In genomic region chr3:146405213-146406006, GRCm38 (mm10) we compare ENCODE assay signal across 8 mouse cellular contexts. TPM values are rescaled to one million over a fixed set of nuclear protein-coding genes. Genes with fewer than 3 reads are reported as not detected.
DNase-seq lines count a peak whose midpoint lies in the region; ATAC-seq and TF ChIP-seq lines count a peak whose summit lies in the region.

No protein-coding gene starts in this region.

- peaks cover 22% of the 10 kb centered on the region for H3K79me2 ChIP-seq in liver, adult 2 months (ENCODE audit: control insufficient read depth, insufficient read depth, low read length)

- 23% methylated on average over 18 of the region's 18 CpGs for WGBS in forebrain, embryonic 10.5 days
- 61% methylated on average over 18 of the region's 18 CpGs for WGBS in liver, adult 2 months
- 25% methylated on average over 18 of the region's 18 CpGs for WGBS in stomach, postnatal 0 days

- peak; percentile 79 for DNase-seq in heart, adult 11 months
- DNase-seq in heart, adult 9 months (ENCODE audit: low spot score in 2 of 2), result no peak
- DNase-seq in forebrain, embryonic 10.5 days (ENCODE audit: extremely low spot score, low spot score), result peak; percentile 35
- no peak for DNase-seq in liver, adult 2 months (ENCODE audit: extremely low read depth, low read depth, low spot score)
- DNase-seq in stomach, postnatal 0 days (ENCODE audit: low spot score), result no peak
- no peak for DNase-seq in right cerebral cortex, postnatal 25 days

- TF ChIP-seq EP300 in stomach, postnatal 0 days (optimal IDR thresholded peaks at IDR 0.05), result no peak

- peak overlapping the region; percentile 88 for H3K4me2 ChIP-seq in stomach, postnatal 0 days (replicated peaks; ENCODE audit: low read depth)

- 0 out of 2 replicates have a peak, but pooled peaks cover 9% of the 10 kb centered on the region for H3K27me3 ChIP-seq in E14TG2a.4 (ENCODE audit: insufficient read depth, low read length)
- H3K27me3 ChIP-seq in forebrain, embryonic 10.5 days (ENCODE audit: poor library complexity, severe bottlenecking), result no peaks in the 10 kb centered on the region
- H3K27me3 ChIP-seq in liver, adult 2 months (ENCODE audit: control insufficient read depth, insufficient read depth, low read length), result no peaks in the 10 kb centered on the region
- no peaks in the 10 kb centered on the region for H3K27me3 ChIP-seq in stomach, postnatal 0 days (ENCODE audit: control insufficient read depth, insufficient read depth, low read length)

- ATAC-seq in stomach, postnatal 0 days (ENCODE audit: low FRiP score, low TSS enrichment), result no peak
- no peak for ATAC-seq in CD4-positive, CD25-positive, alpha-beta regulatory T cell, adult 4 months

- H3K4me1 ChIP-seq in E14TG2a.4 (replicated peaks; ENCODE audit: low read depth, low read length), result peaks cover 70% of the 10 kb centered on the region
- peaks cover 42% of the 10 kb centered on the region for H3K4me1 ChIP-seq in forebrain, embryonic 10.5 days
- no peaks in the 10 kb centered on the region for H3K4me1 ChIP-seq in liver, adult 2 months (ENCODE audit: control insufficient read depth, insufficient read depth, low read length)
- 0 out of 2 replicates have a peak, but pooled peaks cover 3% of the 10 kb centered on the region for H3K4me1 ChIP-seq in stomach, postnatal 0 days (replicated peaks; ENCODE audit: control insufficient read depth, insufficient read depth)

- peaks cover 17% of the 10 kb centered on the region for H3K9me3 ChIP-seq in E14TG2a.4 (ENCODE audit: low read length)
- H3K9me3 ChIP-seq in forebrain, embryonic 10.5 days, result peaks cover 14% of the 10 kb centered on the region; the same call in 1 of the 2 replicates
- no peaks in the 10 kb centered on the region for H3K9me3 ChIP-seq in stomach, postnatal 0 days (ENCODE audit: control insufficient read depth, low read length)

- H3K36me3 ChIP-seq in E14TG2a.4 (ENCODE audit: insufficient read depth, low read length), result peaks cover 5% of the 10 kb centered on the region; the same call in 1 of the 2 replicates
- peaks cover 25% of the 10 kb centered on the region for H3K36me3 ChIP-seq in forebrain, embryonic 10.5 days (replicated peaks)
- no peaks in the 10 kb centered on the region for H3K36me3 ChIP-seq in liver, adult 2 months (ENCODE audit: control insufficient read depth, insufficient read depth, low read length)
- H3K36me3 ChIP-seq in stomach, postnatal 0 days (ENCODE audit: control insufficient read depth, insufficient read depth, low read length), result no peaks in the 10 kb centered on the region

- peak overlapping the region; percentile 96 for H3K27ac ChIP-seq in forebrain, embryonic 10.5 days
- H3K27ac ChIP-seq in liver, adult 2 months (replicated peaks; ENCODE audit: insufficient read depth, low read depth, low read length), result no peak overlapping the region
- H3K27ac ChIP-seq in stomach, postnatal 0 days (replicated peaks), result peak overlapping the region; percentile 83; the same call in 1 of the 2 replicates

- TF ChIP-seq POLR2A in liver, adult 2 months (IDR thresholded peaks at IDR 0.05; ENCODE audit: extremely low read depth, insufficient read depth, low read length), result no peak

- peak overlapping the region; percentile 95; the same call in 1 of the 2 replicates for H3K9ac ChIP-seq in liver, adult 2 months (ENCODE audit: low read depth, low read length)
- peak overlapping the region; percentile 85 for H3K9ac ChIP-seq in stomach, postnatal 0 days (ENCODE audit: low read length)

- no peak for TF ChIP-seq CTCF in E14TG2a.4 (conservative IDR thresholded peaks at IDR 0.05; ENCODE audit: low read length)
- TF ChIP-seq CTCF in liver, adult 2 months (IDR thresholded peaks at IDR 0.05; ENCODE audit: low read depth, low read length), result no peak
- no peak for TF ChIP-seq CTCF in stomach, postnatal 0 days (IDR thresholded peaks at IDR 0.05; ENCODE audit: low read depth)

- H3K4me3 ChIP-seq in E14TG2a.4 (replicated peaks; ENCODE audit: low read length), result peak overlapping the region; percentile 95
- peak overlapping the region; percentile 97 for H3K4me3 ChIP-seq in forebrain, embryonic 10.5 days
- H3K4me3 ChIP-seq in liver, adult 2 months (ENCODE audit: insufficient read depth, low read depth, low read length), result peak overlapping the region; percentile 97
- peak overlapping the region; percentile 86 for H3K4me3 ChIP-seq in stomach, postnatal 0 days (ENCODE audit: low read depth, low read length)

RNA-seq across cellular contexts. Expression of gene Ssx2ip, which starts 1.0 kb away (rescaled TPM):
- polyA plus RNA-seq in forebrain, embryonic 10.5 days (2016; fragmentation: Nextera tagmentation; extraction: Ambion mirVana), result 39.0 and 41.5 TPM in 2 replicates
- total RNA-seq in liver, adult 2 months (2014; rRNA removed), result 6.2 and 6.4 TPM in 2 replicates
- polyA plus RNA-seq in liver, adult 2 months (2012; rRNA removed), result 1.7 and 2.4 TPM in 2 replicates
- polyA plus RNA-seq in stomach, postnatal 0 days (2015; fragmentation: Nextera tagmentation; extraction: Ambion mirVana), result 12.9 and 14.1 TPM in 2 replicates
- polyA plus RNA-seq in CD4-positive, CD25-positive, alpha-beta regulatory T cell, adult 4 months (2017; shearing (Covaris generic)), result 1 to 10 TPM in 1 of 2 experiments, under 1 TPM in 1; 0.62 to 1.1 TPM

RNA-seq across cellular contexts. Expression of gene Ctbs, which starts 44.2 kb away (rescaled TPM):
- 4.5 and 6.1 TPM in 2 replicates for polyA plus RNA-seq in forebrain, embryonic 10.5 days (2016; fragmentation: Nextera tagmentation; extraction: Ambion mirVana)
- 19.5 and 20.0 TPM in 2 replicates for total RNA-seq in liver, adult 2 months (2014; rRNA removed)
- polyA plus RNA-seq in liver, adult 2 months (2012; rRNA removed), result 2.2 and 2.5 TPM in 2 replicates
- polyA plus RNA-seq in stomach, postnatal 0 days (2015; fragmentation: Nextera tagmentation; extraction: Ambion mirVana), result 7.9 and 8.7 TPM in 2 replicates
- 1 to 10 TPM; 6.0 to 8.3 TPM for polyA plus RNA-seq in CD4-positive, CD25-positive, alpha-beta regulatory T cell, adult 4 months (2017; shearing (Covaris generic))

Comparison
In these comparisons a context has a peak if more than half of its experiments do, and no peak if none do; other contexts are left out.
1. DNase-seq: peak in heart, adult 11 months (single experiment) and forebrain, embryonic 10.5 days (single experiment); none in heart, adult 9 months (0 of 2), liver, adult 2 months (single experiment), stomach, postnatal 0 days (single experiment) and right cerebral cortex, postnatal 25 days (single experiment).
2. Peak in every context shown above with its lines, with median percentiles within 50 percentile points of each other: H3K4me3 ChIP-seq.